Mouse (Mus musculus) stomach, embryonic 14.5 days (tissue): ENCODE measurements at regions not wholly inside any gene's neighbourhood (a gene's known extent, or its start where the extent isn't known, plus 50 kb on each side); places are given as distances from the start of the nearest gene placed in this dataset.
A peak's percentile ranks its signal among the peaks of the same experiment; 100 is the strongest.
"Not testable (repeated sequence)": the region's sequence is repeated elsewhere in the genome, so short reads cannot be mapped to it uniquely, and the experiment has no call there.

ENCODE experiments used
- ATAC-seq: fragments of 200-750 bp; cut with Nextera tagmentation; 2 replicates; pipeline ENCODE4 v1.8.0; 2017; ENCODE audit warnings: low read depth, moderate TSS enrichment; ENCODE audit not compliant: insufficient number of reproducible peaks, insufficient read depth, low FRiP score
- H3K27ac ChIP-seq: fragments of 300-500 bp; sonication (generic); 2 replicates; pipeline ENCODE4 v1.5.1; 2014; ENCODE audit warnings: mild to moderate bottlenecking, low read length, moderate library complexity, mixed read lengths
- H3K27me3 ChIP-seq: fragments of 300-500 bp; sonication (generic); 2 replicates; pipeline ENCODE4 v1.6.1; 2014; ENCODE audit warnings: low read length, control low read depth, mixed read lengths; ENCODE audit not compliant: control insufficient read depth, insufficient read depth
- H3K36me3 ChIP-seq: fragments of 300-500 bp; sonication (generic); 2 replicates; pipeline ENCODE4 v1.6.1; 2014; ENCODE audit warnings: mild to moderate bottlenecking, control low read depth, low read length, moderate library complexity, mixed read lengths; ENCODE audit not compliant: control insufficient read depth, insufficient read depth
- H3K4me1 ChIP-seq: fragments of 300-500 bp; sonication (generic); 2 replicates; pipeline ENCODE4 v1.6.1; 2014; ENCODE audit warnings: low read length, control low read depth, mixed read lengths; ENCODE audit not compliant: control insufficient read depth, insufficient read depth
- H3K4me2 ChIP-seq: fragments of 300-500 bp; sonication (generic); replicated peaks from 2 replicates; pipeline ENCODE4 v1.6.1; 2014; ENCODE audit warnings: low read depth, low read length, control low read depth
- H3K4me3 ChIP-seq: fragments of 300-500 bp; sonication (generic); 2 replicates; pipeline ENCODE4 v1.5.1; 2014; ENCODE audit warnings: low read depth, low read length, control low read depth
- H3K9ac ChIP-seq: fragments of 300-500 bp; sonication (generic); replicated peaks from 2 replicates; pipeline ENCODE4 v1.6.1; 2014; ENCODE audit warnings: low read depth, mild to moderate bottlenecking, control low read depth, low read length, moderate library complexity, mixed read lengths
- H3K9me3 ChIP-seq: fragments of 300-500 bp; sonication (generic); 2 replicates; pipeline ENCODE4 v1.6.1; 2016; ENCODE audit warnings: low read depth, low read length, control low read depth; ENCODE audit not compliant: control insufficient read depth
- WGBS: fragments of 180-500 bp; shearing (Covaris S2); extraction: QIAGEN DNeasy Blood & Tissue Kit; methylation state at CpG from one replicate; pipeline ENCODE4 v1.1.7; 2014; 5-methylcytosine and 5-hydroxymethylcytosine counted together

GRCm38 (mm10) chr17:16818421-16818820 lies 245.5 kb upstream of the Zfp960 start:
- H3K27me3 ChIP-seq = no peaks in the 10 kb centered on the region
- H3K4me1 ChIP-seq = no peaks in the 10 kb centered on the region
- no peak overlapping the region for H3K27ac ChIP-seq
- H3K9me3 ChIP-seq = no peaks in the 10 kb centered on the region
- no peaks in the 10 kb centered on the region for H3K36me3 ChIP-seq
- no peak overlapping the region for H3K9ac ChIP-seq
- no peak overlapping the region for H3K4me2 ChIP-seq
- no peak overlapping the region for H3K4me3 ChIP-seq
- ATAC-seq = no peak
- WGBS = 43% methylated on average over 3 of the region's 3 CpGs

- Histone ChIP-seq H3K4me2 (no peak overlapping the region), H3K36me3 (no peaks in the 10 kb centered on the region), H3K9ac (no peak overlapping the region), H3K27ac (no peak overlapping the region), H3K4me1 (no peaks in the 10 kb centered on the region), H3K27me3 (no peaks in the 10 kb centered on the region), H3K4me3 (no peak overlapping the region), H3K9me3 (no peaks in the 10 kb centered on the region)
- 73% methylated on average over 3 of the region's 3 CpGs for WGBS
- ATAC-seq = no peak
Measured at GRCm38 (mm10) chr17:16821716-16822115, 242.2 kb upstream of the Zfp960 start.

GRCm38 (mm10) chr17:16839152-16839551 lies 224.8 kb upstream of the Zfp960 start:
- Histone ChIP-seq H3K9ac (no peak overlapping the region), H3K4me2 (no peak overlapping the region), H3K27ac (no peak overlapping the region), H3K4me1 (no peaks in the 10 kb centered on the region), H3K9me3 (no peaks in the 10 kb centered on the region), H3K27me3 (no peaks in the 10 kb centered on the region), H3K36me3 (no peaks in the 10 kb centered on the region), H3K4me3 (no peak overlapping the region)
- ATAC-seq = no peak
- WGBS = 93% methylated on average over 4 of the region's 4 CpGs

- no peaks in the 10 kb centered on the region for H3K36me3 ChIP-seq
- H3K9ac ChIP-seq = no peak overlapping the region
- H3K4me2 ChIP-seq = no peak overlapping the region
- H3K4me1 ChIP-seq = no peaks in the 10 kb centered on the region
- no peak overlapping the region for H3K4me3 ChIP-seq
- ATAC-seq = no peak
- no peak overlapping the region for H3K27ac ChIP-seq
- no peaks in the 10 kb centered on the region for H3K27me3 ChIP-seq
- H3K9me3 ChIP-seq = no peaks in the 10 kb centered on the region
- WGBS = 27% methylated on average over 1 of the region's 1 CpGs
Measured at GRCm38 (mm10) chr17:16860771-16861170, 203.1 kb upstream of the Zfp960 start.

- Histone ChIP-seq H3K27me3 (no peaks in the 10 kb centered on the region), H3K4me2 (no peak overlapping the region), H3K27ac (no peak overlapping the region), H3K9me3 (no peaks in the 10 kb centered on the region), H3K4me1 (no peaks in the 10 kb centered on the region), H3K9ac (no peak overlapping the region), H3K4me3 (no peak overlapping the region), H3K36me3 (no peaks in the 10 kb centered on the region)
- ATAC-seq = no peak
- WGBS = 71% methylated on average over 2 of the region's 2 CpGs
Measured at GRCm38 (mm10) chr17:16900791-16901190, 163.1 kb upstream of the Zfp960 start.

- Histone ChIP-seq H3K4me1 (no peaks in the 10 kb centered on the region), H3K9me3 (no peaks in the 10 kb centered on the region), H3K27me3 (no peaks in the 10 kb centered on the region), H3K9ac (no peak overlapping the region), H3K36me3 (no peaks in the 10 kb centered on the region), H3K4me3 (no peak overlapping the region), H3K4me2 (no peak overlapping the region), H3K27ac (no peak overlapping the region)
- no peak for ATAC-seq
- WGBS = 92% methylated on average over 2 of the region's 2 CpGs
Measured at GRCm38 (mm10) chr17:16918191-16918590, 145.7 kb upstream of the Zfp960 start.

GRCm38 (mm10) chr17:16926200-16926599 lies 137.7 kb upstream of the Zfp960 start:
- Histone ChIP-seq H3K27me3 (no peaks in the 10 kb centered on the region), H3K4me3 (no peak overlapping the region), H3K9me3 (no peaks in the 10 kb centered on the region), H3K9ac (no peak overlapping the region), H3K4me2 (no peak overlapping the region), H3K4me1 (no peaks in the 10 kb centered on the region; the same call in 1 of the 2 replicates), H3K36me3 (no peaks in the 10 kb centered on the region), H3K27ac (no peak overlapping the region)
- no peak for ATAC-seq

GRCm38 (mm10) chr17:16951092-16952016 lies 112.6 kb upstream of the Zfp960 start:
- 3% methylated on average over 22 of the region's 26 CpGs for WGBS
- not testable (repeated sequence) for H3K27ac ChIP-seq, H3K27me3 ChIP-seq, H3K9me3 ChIP-seq, H3K4me1 ChIP-seq, H3K9ac ChIP-seq, H3K36me3 ChIP-seq
- ATAC-seq = peak; percentile 99
- Histone ChIP-seq H3K4me3 (peak overlapping the region; percentile 36), H3K4me2 (peak overlapping the region; percentile 36)

- H3K9ac ChIP-seq, H3K9me3 ChIP-seq, ATAC-seq, H3K36me3 ChIP-seq, H3K27ac ChIP-seq, H3K27me3 ChIP-seq, H3K4me1 ChIP-seq: not testable (repeated sequence)
- Histone ChIP-seq H3K4me2 (peak overlapping the region; percentile 36), H3K4me3 (peak overlapping the region; percentile 36; the same call in 1 of the 2 replicates)
- 24% methylated on average over 2 of the region's 2 CpGs for WGBS
Measured at GRCm38 (mm10) chr17:16952146-16952545, 111.8 kb upstream of the Zfp960 start.
